Mouse (Mus musculus) MEL (cell line): Measurements from ENCODE around the gene Vac14. TPM values are rescaled to one million over a fixed set of nuclear protein-coding genes. Genes with fewer than 3 reads are reported as not detected.

Experiments used
- DNase-seq: peaks from one replicate; pipeline ENCODE4 v3.0.0; 2011; ENCODE audit warnings: low read depth, low spot score
- H3K27ac ChIP-seq: 2 replicates; pipeline ENCODE4 v1.5.1; 2012; ENCODE audit warnings: low read depth, mild to moderate bottlenecking, control low read depth, low read length, moderate library complexity; ENCODE audit not compliant: control insufficient read depth
- H3K27me3 ChIP-seq, 2 experiments: fragments of 150-350 bp in 1 of 2; sonication (generic) in 1 of 2; 2 replicates each; pipeline ENCODE4 v1.6.1; 2012; ENCODE audit warnings: low read length in 2 of 2, mild to moderate bottlenecking in 2 of 2, improper control_type of control experiment in 1 of 2, moderate library complexity in 1 of 2; ENCODE audit not compliant: insufficient read depth in 2 of 2, control insufficient read depth in 1 of 2
- H3K36me3 ChIP-seq, 2 experiments: 2 replicates each; pipeline ENCODE4 v1.6.1; 2012 to 2014; ENCODE audit warnings: low read length in 2 of 2, improper control_type of control experiment in 1 of 2, inconsistent platforms in 1 of 2, mild to moderate bottlenecking in 1 of 2; ENCODE audit not compliant: insufficient read depth in 2 of 2, control insufficient read depth in 1 of 2
- H3K4me1 ChIP-seq, 2 experiments: fragments of 150-350 bp in 1 of 2; sonication (generic) in 1 of 2; 2 replicates each; pipeline ENCODE4 v1.6.1; 2012; ENCODE audit warnings: low read length in 2 of 2, improper control_type of control experiment in 1 of 2, mild to moderate bottlenecking in 1 of 2; ENCODE audit not compliant: insufficient read depth in 2 of 2, control insufficient read depth in 1 of 2
- H3K4me3 ChIP-seq, 2 experiments: fragments of 150-350 bp in 1 of 2; sonication (generic) in 1 of 2; 2 replicates each; pipeline ENCODE4 v1.5.1; 2012; ENCODE audit warnings: low read depth in 2 of 2, low read length in 2 of 2, mild to moderate bottlenecking in 2 of 2, moderate library complexity in 2 of 2, control low read depth in 1 of 2, improper control_type of control experiment in 1 of 2; ENCODE audit not compliant: control insufficient read depth in 1 of 2, insufficient read depth in 1 of 2
- H3K79me2 ChIP-seq: 2 replicates; pipeline ENCODE4 v1.6.1; 2012; ENCODE audit warnings: mild to moderate bottlenecking, low read length, moderate library complexity; ENCODE audit not compliant: control insufficient read depth, poor library complexity, insufficient read depth
- H3K9ac ChIP-seq: 2 replicates; pipeline ENCODE4 v1.6.1; 2012; ENCODE audit warnings: low read depth, mild to moderate bottlenecking, control low read depth, low read length, moderate library complexity; ENCODE audit not compliant: control insufficient read depth, poor library complexity, severe bottlenecking
- H3K9me3 ChIP-seq: fragments of 150-350 bp; sonication (generic); replicated peaks from 2 replicates; pipeline ENCODE4 v1.6.1; 2012; ENCODE audit warnings: mild to moderate bottlenecking, low read length, improper control_type of control experiment, moderate library complexity; ENCODE audit not compliant: insufficient read depth
- CHD2 ChIP-seq: IDR thresholded peaks from 2 replicates; pipeline ENCODE4 v1.6.1; 2011; ENCODE audit warnings: low read length, improper control_type of control experiment
- CTCF ChIP-seq, 3 experiments: IDR thresholded peaks in 2 of 3; conservative IDR thresholded peaks in 1 of 3; 2 replicates each; pipeline ENCODE4 v1.5.1; 2011 to 2012; ENCODE audit warnings: low read length in 3 of 3, low read depth in 2 of 3, mild to moderate bottlenecking in 2 of 3, improper control_type of control experiment in 1 of 3, inconsistent platforms in 1 of 3, mixed read lengths in 1 of 3, moderate library complexity in 1 of 3; ENCODE audit not compliant: control insufficient read depth in 1 of 3, insufficient read depth in 1 of 3, poor library complexity in 1 of 3, severe bottlenecking in 1 of 3
- ELF1 ChIP-seq: IDR thresholded peaks from 2 replicates; pipeline ENCODE4 v1.6.1; 2014; ENCODE audit warnings: low read depth, mild to moderate bottlenecking, inconsistent platforms, low read length, improper control_type of control experiment, moderate library complexity
- ETS1 ChIP-seq: IDR thresholded peaks from 2 replicates; pipeline ENCODE4 v1.6.1; 2012; ENCODE audit warnings: low read depth, mild to moderate bottlenecking, inconsistent platforms, low read length, improper control_type of control experiment, moderate library complexity
- HCFC1 ChIP-seq: IDR thresholded peaks from 2 replicates; pipeline ENCODE4 v1.6.1; 2012; ENCODE audit warnings: low read depth, mild to moderate bottlenecking, inconsistent platforms, low read length, improper control_type of control experiment, moderate library complexity
- JUND ChIP-seq: IDR thresholded peaks from 2 replicates; pipeline ENCODE4 v1.6.1; 2011; ENCODE audit warnings: low read depth, mild to moderate bottlenecking, improper control_type of control experiment, low read length
- KAT2A ChIP-seq: conservative IDR thresholded peaks from 2 replicates; pipeline ENCODE4 v1.6.1; 2012; ENCODE audit warnings: low read depth, low read length, improper control_type of control experiment, inconsistent platforms
- MAZ ChIP-seq: IDR thresholded peaks from 2 replicates; pipeline ENCODE4 v1.6.1; 2012; ENCODE audit warnings: low read depth, mild to moderate bottlenecking, inconsistent platforms, low read length, improper control_type of control experiment
- MYB ChIP-seq: IDR thresholded peaks from 2 replicates; pipeline ENCODE4 v1.6.1; 2011; ENCODE audit warnings: mild to moderate bottlenecking, low read depth, low read length, improper control_type of control experiment
- NELFE ChIP-seq: IDR thresholded peaks from 2 replicates; pipeline ENCODE4 v1.6.1; 2011; ENCODE audit warnings: low read depth, low read length, improper control_type of control experiment
- POLR2A ChIP-seq, 2 experiments: IDR thresholded peaks; 2 replicates each; pipeline ENCODE4 v1.6.1; 2011 to 2012; ENCODE audit warnings: low read length in 2 of 2, mild to moderate bottlenecking in 2 of 2, control low read depth in 1 of 2, improper control_type of control experiment in 1 of 2, low read depth in 1 of 2, moderate library complexity in 1 of 2; ENCODE audit not compliant: control insufficient read depth in 1 of 2, insufficient read depth in 1 of 2, poor library complexity in 1 of 2
- POLR2AphosphoS2 ChIP-seq: IDR thresholded peaks from 2 replicates; pipeline ENCODE4 v1.6.1; 2011; ENCODE audit warnings: low read length, improper control_type of control experiment
- POLR2AphosphoS5 ChIP-seq: IDR thresholded peaks from 2 replicates; pipeline ENCODE4 v1.6.1; 2012; ENCODE audit warnings: low read depth, borderline replicate concordance, mild to moderate bottlenecking, inconsistent platforms, low read length, moderate library complexity, mixed read lengths
- RCOR1 ChIP-seq: IDR thresholded peaks from 2 replicates; pipeline ENCODE4 v1.6.1; 2012; ENCODE audit warnings: low read depth, mild to moderate bottlenecking, inconsistent platforms, low read length, improper control_type of control experiment
- SMC3 ChIP-seq: IDR thresholded peaks from 2 replicates; pipeline ENCODE4 v1.6.1; 2011; ENCODE audit warnings: low read depth, low read length, improper control_type of control experiment
- TAL1 ChIP-seq: IDR thresholded peaks from 2 replicates; pipeline ENCODE4 v1.6.1; 2012; ENCODE audit warnings: mild to moderate bottlenecking, inconsistent platforms, low read length, moderate library complexity, mixed read lengths
- TCF12 ChIP-seq: IDR thresholded peaks from 2 replicates; pipeline ENCODE4 v1.6.1; 2014; ENCODE audit warnings: low read depth, mild to moderate bottlenecking, inconsistent platforms, low read length, improper control_type of control experiment, moderate library complexity
- UBTF ChIP-seq: IDR thresholded peaks from 2 replicates; pipeline ENCODE4 v1.6.1; 2012; ENCODE audit warnings: low read depth, mild to moderate bottlenecking, inconsistent platforms, low read length, improper control_type of control experiment, moderate library complexity, borderline replicate concordance; ENCODE audit not compliant: insufficient read depth
- ZC3H11A ChIP-seq: IDR thresholded peaks from 2 replicates; pipeline ENCODE4 v1.6.1; 2012; ENCODE audit warnings: low read depth, mild to moderate bottlenecking, inconsistent platforms, low read length, improper control_type of control experiment
- ZKSCAN1 ChIP-seq: IDR thresholded peaks from 2 replicates; pipeline ENCODE4 v1.6.1; 2012; ENCODE audit warnings: low read depth, mild to moderate bottlenecking, inconsistent platforms, low read length, improper control_type of control experiment, moderate library complexity
- ZMIZ1 ChIP-seq: IDR thresholded peaks from 2 replicates; pipeline ENCODE4 v1.6.1; 2012; ENCODE audit warnings: low read depth, mild to moderate bottlenecking, inconsistent platforms, low read length, improper control_type of control experiment, moderate library complexity
- ZNF384 ChIP-seq: IDR thresholded peaks from 2 replicates; pipeline ENCODE4 v1.6.1; 2012; ENCODE audit warnings: low read depth, mild to moderate bottlenecking, inconsistent platforms, low read length, improper control_type of control experiment
- polyA plus RNA-seq, 2 experiments: library from polyadenylated mRNA; stranded (reverse) in 1 of 2; unstranded in 1 of 2; fragments of >175 nt in 1 of 2; fragments of >200 nt in 1 of 2; gene quantifications; 2 replicates each; pipeline versions ENCODE4 v1.2.1 to v1.2.4; 2012; ENCODE audit warnings: low replicate concordance in 2 of 2, low read depth in 1 of 2; ENCODE audit not compliant: insufficient read length in 2 of 2, insufficient read depth in 1 of 2, missing spikeins in 1 of 2
- total RNA-seq: library from RNA; depleted of rRNA; stranded (reverse); fragments of 300-350 nt; gene quantifications from 2 replicates; pipeline ENCODE4 v1.2.3, GENCODE M21; 2012

Gene Vac14
- total and polyA plus RNA-seq, 3 experiments, result 31.7 to 86.0 TPM; not detected in 1

GRCm38 (mm10) chr8:110695431-110695830 is 77.0 kb downstream of the Vac14 start:
- H3K36me3 ChIP-seq, result peaks cover 0 to 1% of the 10 kb centered on the region in 2 experiments; a peak in 1 of 4 replicates
- H3K9me3 ChIP-seq, result no peaks in the 10 kb centered on the region
- no peak overlapping the region for H3K9ac ChIP-seq
- no peaks in the 10 kb centered on the region for H3K4me1 ChIP-seq
- H3K79me2 ChIP-seq, result no peaks in the 10 kb centered on the region
- DNase-seq, result no peak
- TF ChIP-seq ZKSCAN1, result no peak
- TF ChIP-seq MYB, result no peak
- TF ChIP-seq, all 39 proteins: peak for 0
- no peak overlapping the region for H3K27ac ChIP-seq
- H3K27me3 ChIP-seq, result no peaks in the 10 kb centered on the region
- H3K4me3 ChIP-seq, result no peak overlapping the region

- H3K27ac ChIP-seq, result no peak overlapping the region
- no peak for DNase-seq
- no peak for TF ChIP-seq MYB
- no peak for TF ChIP-seq ETS1
- TF ChIP-seq ELF1, result no peak
- no peaks in the 10 kb centered on the region for H3K27me3 ChIP-seq
- no peak overlapping the region for H3K4me3 ChIP-seq
- no peaks in the 10 kb centered on the region for H3K4me1 ChIP-seq
- H3K79me2 ChIP-seq, result no peaks in the 10 kb centered on the region
- no peaks in the 10 kb centered on the region for H3K9me3 ChIP-seq
- peaks cover 0 to 1% of the 10 kb centered on the region in 2 experiments; a peak in 1 of 4 replicates for H3K36me3 ChIP-seq
- H3K9ac ChIP-seq, result no peak overlapping the region
These were observed 77.7 kb downstream of the Vac14 start for GRCm38 (mm10) chr8:110696051-110696450.

GRCm38 (mm10) chr8:110697571-110697970 is 79.2 kb downstream of the Vac14 start:
- Histone ChIP-seq H3K27ac (no peak overlapping the region), H3K9me3 (no peaks in the 10 kb centered on the region), H3K4me1 (no peaks in the 10 kb centered on the region), H3K27me3 (no peaks in the 10 kb centered on the region), H3K4me3 (no peak overlapping the region), H3K9ac (no peak overlapping the region), H3K36me3 (peaks cover 0 to 1% of the 10 kb centered on the region in 2 experiments; a peak in 1 of 4 replicates), H3K79me2 (no peaks in the 10 kb centered on the region)
- TF ChIP-seq CTCF (IDR thresholded peaks at IDR 0.05 in 2 of 3, conservative IDR thresholded peaks at IDR 0.05 in 1 of 3; ENCODE audit: control insufficient read depth in 1 of 3, insufficient read depth in 1 of 3, low read depth in 2 of 3, low read length in 3 of 3, poor library complexity in 1 of 3, severe bottlenecking in 1 of 3), result no peak
- TF ChIP-seq UBTF, result no peak
- no peak for TF ChIP-seq CHD2
- TF ChIP-seq RCOR1, result no peak
- TF ChIP-seq ZC3H11A, result no peak
- TF ChIP-seq SMC3, result no peak
- no peak for TF ChIP-seq POLR2AphosphoS5
- TF ChIP-seq ELF1, result no peak
- no peak for TF ChIP-seq TAL1
- TF ChIP-seq MAZ, result no peak
- no peak for TF ChIP-seq NELFE
- no peak for TF ChIP-seq ZKSCAN1
- TF ChIP-seq JUND, result no peak
- TF ChIP-seq POLR2A (IDR thresholded peaks at IDR 0.05; ENCODE audit: control insufficient read depth in 1 of 2, insufficient read depth in 1 of 2, low read depth in 1 of 2, low read length in 2 of 2, poor library complexity in 1 of 2), result no peak
- TF ChIP-seq HCFC1, result no peak
- TF ChIP-seq ZMIZ1, result no peak
- TF ChIP-seq KAT2A, result no peak
- no peak for TF ChIP-seq POLR2AphosphoS2
- TF ChIP-seq ZNF384, result no peak
- TF ChIP-seq TCF12, result no peak
- no peak for DNase-seq
